Mouse (Mus musculus) CH12.LX (cell line): ENCODE measurements around the gene St6galnac6.

ENCODE experiments used
- CHD1 ChIP-seq: IDR thresholded peaks from 2 replicates; pipeline ENCODE4 v1.6.1; 2012; ENCODE audit warnings: low read depth, low read length, improper control_type of control experiment, inconsistent platforms
- CTCF ChIP-seq, 2 experiments: IDR thresholded peaks in 1 of 2; conservative IDR thresholded peaks in 1 of 2; 2 replicates each; pipeline ENCODE4 v1.5.1; 2011 to 2012; ENCODE audit warnings: low read depth in 2 of 2, low read length in 2 of 2, improper control_type of control experiment in 1 of 2, inconsistent platforms in 1 of 2, mild to moderate bottlenecking in 1 of 2, moderate library complexity in 1 of 2
- GABPA ChIP-seq: IDR thresholded peaks from 2 replicates; pipeline ENCODE4 v1.6.1; 2012; ENCODE audit warnings: low read depth, low read length, improper control_type of control experiment, inconsistent platforms; ENCODE audit not compliant: insufficient replicate concordance
- HCFC1 ChIP-seq: IDR thresholded peaks from 2 replicates; pipeline ENCODE4 v1.6.1; 2012; ENCODE audit warnings: low read depth, mild to moderate bottlenecking, inconsistent platforms, low read length, improper control_type of control experiment
- JUND ChIP-seq: conservative IDR thresholded peaks from 2 replicates; pipeline ENCODE4 v1.6.1; 2011; ENCODE audit warnings: low read depth, low read length, improper control_type of control experiment
- MAX ChIP-seq: IDR thresholded peaks from 2 replicates; pipeline ENCODE4 v1.6.1; 2011; ENCODE audit warnings: low read length, improper control_type of control experiment
- POLR2A ChIP-seq: IDR thresholded peaks from 2 replicates; pipeline ENCODE4 v1.6.1; 2011; ENCODE audit warnings: low read depth, mild to moderate bottlenecking, improper control_type of control experiment, low read length
- ZC3H11A ChIP-seq: IDR thresholded peaks from 2 replicates; pipeline ENCODE4 v1.6.1; 2012; ENCODE audit warnings: low read depth, mild to moderate bottlenecking, inconsistent platforms, low read length, improper control_type of control experiment
- ZNF384 ChIP-seq: IDR thresholded peaks from 2 replicates; pipeline ENCODE4 v1.6.1; 2012; ENCODE audit warnings: low read depth, low read length, improper control_type of control experiment, inconsistent platforms

- peak; percentile 78 for TF ChIP-seq ZC3H11A
- TF ChIP-seq CHD1: no peak
- no peak for TF ChIP-seq POLR2A
- TF ChIP-seq CTCF (conservative IDR thresholded peaks at IDR 0.05 in 1 of 2, IDR thresholded peaks at IDR 0.05 in 1 of 2; ENCODE audit: low read depth in 2 of 2, low read length in 2 of 2): peak; percentile 75 to 98
- TF ChIP-seq GABPA: no peak
- no peak for TF ChIP-seq JUND
- no peak for TF ChIP-seq ZNF384
- TF ChIP-seq HCFC1: no peak
- TF ChIP-seq MAX: no peak
These were observed 32.4 kb downstream of the St6galnac6 start for GRCm38 (mm10) chr2:32631737-32632394.
